ENCODE assay signal across 8 mouse cellular contexts in the genomic region with DNA sequence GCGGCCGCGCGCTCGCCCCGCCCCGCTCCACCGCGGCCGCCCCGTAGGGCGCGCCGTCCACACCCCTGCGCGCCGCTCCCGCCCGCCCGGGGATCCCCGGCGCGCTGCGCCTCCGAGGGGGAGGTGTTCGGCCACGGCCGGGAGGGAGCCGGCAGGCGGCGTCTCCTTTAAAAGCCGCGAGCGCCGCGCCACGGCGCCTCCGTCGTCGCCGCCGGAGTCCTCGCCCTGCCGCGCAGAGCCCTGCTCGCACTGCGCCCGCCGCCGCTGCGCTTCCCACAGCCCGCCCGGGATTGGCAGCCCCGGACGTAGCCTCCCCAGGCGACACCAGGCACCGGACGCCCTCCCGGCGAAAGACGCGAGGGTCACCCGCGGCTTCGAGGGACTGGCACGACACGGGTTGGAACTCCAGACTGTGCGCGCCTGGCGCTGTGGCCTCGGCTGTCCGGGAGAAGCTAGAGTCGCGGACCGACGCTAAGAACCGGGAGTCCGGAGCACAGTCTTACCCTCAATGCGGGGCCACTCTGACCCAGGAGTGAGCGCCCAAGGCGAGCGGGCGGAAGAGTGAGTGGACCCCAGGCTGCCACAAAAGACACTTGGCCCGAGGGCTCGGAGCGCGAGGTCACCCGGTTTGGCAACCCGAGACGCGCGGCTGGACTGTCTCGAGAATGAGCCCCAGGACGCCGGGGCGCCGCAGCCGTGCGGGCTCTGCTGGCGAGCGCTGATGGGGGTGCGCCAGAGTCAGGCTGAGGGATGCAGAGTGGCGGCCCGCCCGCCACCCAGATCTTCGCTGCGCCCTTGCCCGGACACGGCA. TPM values are rescaled to one million over a fixed set of nuclear protein-coding genes. Genes with fewer than 3 reads are reported as not detected.
DNase-seq lines count a peak whose midpoint lies in the region; ATAC-seq lines count a peak whose summit lies in the region.

A gene (plus strand): TSS at position 129 of the 811 bp plus-strand sequence.

- no peaks in the 10 kb centered on the region for H3K9me3 ChIP-seq in intestine, embryonic 14.5 days (ENCODE audit: control insufficient read depth, low read length)
- H3K9me3 ChIP-seq in megakaryocyte, embryonic 14.5 days = no peaks in the 10 kb centered on the region

- peak; percentile 82 to 85 for DNase-seq in adrenal gland, adult 18-20 months (ENCODE audit: low spot score in 2 of 2)
- DNase-seq in embryo, embryonic 10.5 days (ENCODE audit: low spot score) = peak; percentile 67
- peak; percentile 49 to 62 for DNase-seq in gastrocnemius, postnatal 4 days (ENCODE audit: low spot score in 2 of 2)
- DNase-seq in intestine, embryonic 14.5 days (ENCODE audit: low spot score) = peak; percentile 86
- peak; percentile 17 for DNase-seq in left cerebral cortex, postnatal 4 days
- DNase-seq in right cerebral cortex, postnatal 36 days (ENCODE audit: low spot score in 2 of 2) = peak; percentile 32 to 34
- DNase-seq in natural killer cell, adult 2 months (ENCODE audit: low spot score in 2 of 2) = no peak

- no peak within 1 kb of the TSS for H3K27ac ChIP-seq in intestine, embryonic 14.5 days (ENCODE audit: low read depth)

- peak within 1 kb of the TSS; percentile 70 for H3K4me3 ChIP-seq in intestine, embryonic 14.5 days (ENCODE audit: low read depth, low read length)
- peak within 1 kb of the TSS; percentile 92 for H3K4me3 ChIP-seq in megakaryocyte, embryonic 14.5 days (replicated peaks)

- WGBS in intestine, embryonic 14.5 days = under 1% methylated on average over 89 of the region's 110 CpGs

- peak within 1 kb of the TSS; percentile 51 for H3K9ac ChIP-seq in intestine, embryonic 14.5 days (ENCODE audit: low read length)

- intact Hi-C loops in left cerebral cortex, postnatal 4 days (cut with DNase I) = loop anchor here (5.0 kb wide), 4 partner anchors 170 to 990 kb away; no protein-coding TSS in a partner anchor

- ATAC-seq in intestine, embryonic 14.5 days (replicated peaks; ENCODE audit: low FRiP score, low TSS enrichment, low read depth) = peak; percentile 63

- H3K27me3 ChIP-seq in intestine, embryonic 14.5 days (replicated peaks; ENCODE audit: control insufficient read depth, insufficient read depth, low read length) = peaks cover 39% of the 10 kb centered on the region
- peaks cover 69% of the 10 kb centered on the region for H3K27me3 ChIP-seq in megakaryocyte, embryonic 14.5 days (replicated peaks)

- H3K36me3 ChIP-seq in intestine, embryonic 14.5 days (ENCODE audit: control insufficient read depth, insufficient read depth, low read length) = no peaks in the 10 kb centered on the region
- H3K36me3 ChIP-seq in megakaryocyte, embryonic 14.5 days (replicated peaks; ENCODE audit: low read length) = no peaks in the 10 kb centered on the region

- H3K4me1 ChIP-seq in intestine, embryonic 14.5 days (replicated peaks; ENCODE audit: control insufficient read depth, insufficient read depth, low read length) = no peaks in the 10 kb centered on the region; the same call in 1 of the 2 replicates
- H3K4me1 ChIP-seq in megakaryocyte, embryonic 14.5 days = peaks cover 32% of the 10 kb centered on the region

- peak within 1 kb of the TSS; percentile 90 for H3K4me2 ChIP-seq in intestine, embryonic 14.5 days (ENCODE audit: low read length)

RNA-seq across cellular contexts. Expression of the gene that starts here (rescaled TPM):
- total RNA-seq in adrenal gland, adult 18-20 months (2021) = 10 to 100 TPM in 1 of 2 experiments, 1 to 10 TPM in 1; 6.4 to 14.9 TPM
- total RNA-seq in gastrocnemius, postnatal 4 days (2021) = 1 to 10 TPM; 2.4 to 2.7 TPM
- polyA plus RNA-seq in intestine, embryonic 14.5 days (2014; fragmentation: Nextera tagmentation; extraction: Ambion mirVana) = 10.3 and 11.7 TPM in 2 replicates
- total RNA-seq in left cerebral cortex, postnatal 4 days (2021) = 1 to 10 TPM; 6.0 to 7.3 TPM
- polyA plus RNA-seq in megakaryocyte, embryonic 14.5 days (2012; ENCODE audit: insufficient read depth, low replicate concordance) = 4.0 and 4.2 TPM in 2 replicates

Comparison
In these comparisons a context has a peak if more than half of its experiments do, and no peak if none do; other contexts are left out.
1. DNase-seq: peak in adrenal gland, adult 18-20 months (2 of 2), embryo, embryonic 10.5 days (single experiment), gastrocnemius, postnatal 4 days (2 of 2), intestine, embryonic 14.5 days (single experiment), left cerebral cortex, postnatal 4 days (single experiment) and right cerebral cortex, postnatal 36 days (2 of 2); none in natural killer cell, adult 2 months (0 of 2).